Mouse (Mus musculus) small intestine, adult 2 months (tissue): ENCODE measurements at regions not wholly inside any gene's neighbourhood (a gene's known extent, or its start where the extent isn't known, plus 50 kb on each side); places are given as distances from the start of the nearest gene placed in this dataset.

Source experiments
- CTCF ChIP-seq: fragments of 200-500 bp; IDR thresholded peaks from 2 replicates; pipeline ENCODE4 v1.5.1; 2012; ENCODE audit warnings: low read depth, mild to moderate bottlenecking, control low read depth, inconsistent platforms, low read length, moderate library complexity, mixed read lengths; ENCODE audit not compliant: insufficient replicate concordance, insufficient read length; ENCODE audit errors: extremely low read depth
- POLR2A ChIP-seq: fragments of 200-500 bp; IDR thresholded peaks from 2 replicates; pipeline ENCODE4 v1.6.1; 2012; ENCODE audit warnings: low read depth, mild to moderate bottlenecking, control low read depth, inconsistent platforms, low read length, moderate library complexity

GRCm38 (mm10) chr8:79488861-79489260, 89.5 kb upstream of the Smad1 start:
- TF ChIP-seq POLR2A (no peak), CTCF (no peak)
